Mouse (Mus musculus): ENCODE results near the gene Apbb1.

DNA sequence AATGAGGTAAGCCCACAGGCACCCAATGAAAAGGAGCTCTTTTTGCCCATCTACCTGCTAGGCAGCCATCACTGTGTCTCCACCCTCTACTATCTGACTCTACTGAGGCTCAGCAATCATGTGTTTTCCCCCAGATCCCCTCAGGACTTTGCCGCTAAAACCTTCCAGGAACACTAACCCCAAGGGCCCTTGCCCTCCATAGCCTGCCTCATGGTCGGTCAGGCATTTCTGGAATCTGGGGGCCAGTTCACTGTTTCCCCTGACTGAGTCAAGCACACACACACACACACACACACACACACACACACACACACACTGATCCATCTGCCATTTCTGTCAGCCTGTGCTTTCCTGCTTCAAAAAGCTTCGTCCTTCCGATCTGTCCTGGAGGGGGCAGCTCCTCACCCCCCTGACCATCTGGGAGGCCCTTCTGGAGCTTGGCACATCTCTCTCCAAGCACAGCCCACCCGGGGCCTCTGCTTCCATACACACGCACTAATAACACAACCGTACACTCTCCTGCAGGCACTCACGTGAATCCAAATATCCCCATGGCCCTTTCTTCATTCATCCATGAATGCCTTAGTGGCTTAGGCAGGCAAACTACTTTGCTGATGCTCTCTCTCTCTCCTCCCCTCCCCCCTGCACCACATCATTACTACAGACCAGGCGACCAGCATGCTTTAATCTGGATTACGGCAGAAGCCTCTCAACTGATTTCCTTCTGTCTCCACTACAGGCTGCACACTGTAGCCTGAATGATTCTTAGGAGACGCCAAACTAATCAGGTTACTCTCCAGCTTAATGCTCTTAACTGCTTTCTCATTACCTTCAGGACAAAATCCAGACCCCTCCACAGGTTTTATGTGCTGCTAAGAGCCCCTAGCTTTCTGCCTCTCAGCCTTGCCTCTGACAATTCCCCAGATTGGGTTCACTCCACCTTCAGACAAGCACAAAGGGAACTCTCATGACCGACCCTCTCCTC lies 11.6 kb downstream of the Apbb1 start:
- TF ChIP-seq TCF12 (IDR thresholded peaks at IDR 0.05; ENCODE audit: insufficient read depth, poor library complexity, severe bottlenecking), result no peak
- TF ChIP-seq POLR2A (IDR thresholded peaks at IDR 0.05; ENCODE audit: insufficient read length, low read depth), result no peak
- no peak for TF ChIP-seq CEBPB (IDR thresholded peaks at IDR 0.05; ENCODE audit: insufficient read depth, poor library complexity, severe bottlenecking)
- TF ChIP-seq MYOG (IDR thresholded peaks at IDR 0.05; ENCODE audit: control insufficient read depth in 1 of 3, insufficient read depth in 1 of 3, insufficient read length in 2 of 3, low read depth in 2 of 3), result no peak
- TF ChIP-seq MAX (IDR thresholded peaks at IDR 0.05; ENCODE audit: low read depth), result no peak
- no peak for TF ChIP-seq E2F4 (IDR thresholded peaks at IDR 0.05; ENCODE audit: insufficient read depth)
- no peak for TF ChIP-seq REST (IDR thresholded peaks at IDR 0.05; ENCODE audit: insufficient read depth, insufficient read length)
- TF ChIP-seq POLR2AphosphoS2 (IDR thresholded peaks at IDR 0.05; ENCODE audit: insufficient read length, low read depth), result no peak
- no peak for TF ChIP-seq USF1 (IDR thresholded peaks at IDR 0.05; ENCODE audit: low read depth)
- no peak for TF ChIP-seq SRF (IDR thresholded peaks at IDR 0.05; ENCODE audit: control insufficient read depth, insufficient read length, low read depth)
- no peak for TF ChIP-seq TCF3 (IDR thresholded peaks at IDR 0.05; ENCODE audit: insufficient read length, low read depth)

Measured in myocyte (in vitro differentiated cells).